Mouse (Mus musculus) adrenal gland, postnatal 36 days (tissue): ENCODE results near the gene Zfp296. TPM values are rescaled to one million over a fixed set of nuclear protein-coding genes. Genes with fewer than 3 reads are reported as not detected.
A peak's percentile ranks its signal among the peaks of the same experiment; 100 is the strongest.

Source experiments
- DNase-seq, 2 experiments: peaks; one replicate each; pipeline ENCODE4 v3.0.0; 2021; ENCODE audit warnings: mixed read lengths in 1 of 2
- long read RNA-seq, 2 experiments: library from polyadenylated mRNA; stranded (forward); transcript quantifications; one replicate each; pipeline ENCODE4 v2.0.0; 2021; ENCODE audit warnings: borderline sequencing depth in 2 of 2
- total RNA-seq, 2 experiments: library from RNA; stranded (reverse); gene quantifications; 2 replicates each; pipeline ENCODE4 v1.2.3; 2021

Gene Zfp296
- under 1 TPM; 0.33 to 0.36 TPM for total RNA-seq
- long read RNA-seq, experiment 1, partial matches to known transcripts: 0 of 1 reads
- long read RNA-seq, experiment 1, other reads (novel, unspliced or antisense): 0 of 1 reads
- long read RNA-seq, experiment 2: 0 reads

- peak; percentile 41 to 60 for DNase-seq
Measured at GRCm38 (mm10) chr7:19577141-19577852, at the start of gene Zfp296, which contains the start of gene Gemin7. Gene Zfp296 (plus strand): TSS chr7:19577287. Gene Gemin7 (minus strand): TSS chr7:19577595.

- DNase-seq: no peak
Measured at GRCm38 (mm10) chr7:19531077-19531476, 46.0 kb upstream of the Zfp296 start.

- no peak for DNase-seq
Measured at GRCm38 (mm10) chr7:19532240-19532639, 44.8 kb upstream of the Zfp296 start.

GRCm38 (mm10) chr7:19534676-19535075, 42.4 kb upstream of the Zfp296 start:
- peak; percentile 25 to 51 for DNase-seq

GRCm38 (mm10) chr7:19540771-19541566, 36.1 kb upstream of the Zfp296 start:
- peak in 1 of 2 experiments; percentile 39 for DNase-seq

GRCm38 (mm10) chr7:19541681-19542154, 35.4 kb upstream of the Zfp296 start:
- DNase-seq: no peak

- peak; percentile 44 to 57 for DNase-seq
Measured at GRCm38 (mm10) chr7:19542155-19542691, 34.9 kb upstream of the Zfp296 start.

GRCm38 (mm10) chr7:19543584-19543983, 33.5 kb upstream of the Zfp296 start:
- no peak for DNase-seq

GRCm38 (mm10) chr7:19546007-19546406, 31.1 kb upstream of the Zfp296 start:
- no peak for DNase-seq

GRCm38 (mm10) chr7:19547344-19547969, 29.6 kb upstream of the Zfp296 start:
- DNase-seq: no peak

- DNase-seq: no peak
Measured at GRCm38 (mm10) chr7:19549394-19549793, 27.7 kb upstream of the Zfp296 start.

GRCm38 (mm10) chr7:19551634-19552033, 25.5 kb upstream of the Zfp296 start:
- DNase-seq: no peak

GRCm38 (mm10) chr7:19552443-19552842, 24.6 kb upstream of the Zfp296 start:
- DNase-seq: peak in 1 of 2 experiments; percentile 30

- no peak for DNase-seq
Measured at GRCm38 (mm10) chr7:19554168-19554567, 22.9 kb upstream of the Zfp296 start.

GRCm38 (mm10) chr7:19557086-19557485, 20.0 kb upstream of the Zfp296 start:
- no peak for DNase-seq

GRCm38 (mm10) chr7:19557982-19558900, 18.8 kb upstream of the Zfp296 start:
- DNase-seq: no peak

- DNase-seq: no peak
Measured at GRCm38 (mm10) chr7:19558965-19559364, 18.1 kb upstream of the Zfp296 start.

- peak in 1 of 2 experiments; percentile 33 for DNase-seq
Measured at GRCm38 (mm10) chr7:19560491-19561260, 16.4 kb upstream of the Zfp296 start.

- no peak for DNase-seq
Measured at GRCm38 (mm10) chr7:19561431-19561764, 15.7 kb upstream of the Zfp296 start.
